Mouse (Mus musculus): ENCODE results near the gene Trim34b.
A peak's percentile ranks its signal among the peaks of the same experiment; 100 is the strongest.
"Not testable (repeated sequence)": the region's sequence is repeated elsewhere in the genome, so short reads cannot be mapped to it uniquely, and the experiment has no call there.

Gene Trim34b

GRCm38 (mm10) chr7:104329171-104329570 is at the start of gene Trim34b:
Gene Trim34b (plus strand): TSS chr7:104329471.
- not testable (repeated sequence) for DNase-seq (ENCODE audit: inconsistent ontology term)

- peak; percentile 35 for DNase-seq (ENCODE audit: inconsistent ontology term)
Observed at GRCm38 (mm10) chr7:104287576-104288443, 41.5 kb upstream of the Trim34b start, which contains the start of gene Trim5. Gene Trim5 (minus strand): TSS chr7:104288094.

- no peak for DNase-seq (ENCODE audit: inconsistent ontology term)
Observed at GRCm38 (mm10) chr7:104290641-104291040, 38.6 kb upstream of the Trim34b start.

- DNase-seq (ENCODE audit: inconsistent ontology term), result no peak
Observed at GRCm38 (mm10) chr7:104291638-104292400, 37.5 kb upstream of the Trim34b start.

GRCm38 (mm10) chr7:104314796-104315353 is 14.4 kb upstream of the Trim34b start:
- peak; percentile 72 for DNase-seq (ENCODE audit: inconsistent ontology term)

- peak; percentile 16 for DNase-seq (ENCODE audit: inconsistent ontology term)
Observed at GRCm38 (mm10) chr7:104315369-104316080, 13.7 kb upstream of the Trim34b start, which contains the start of gene Trim12a. Gene Trim12a (minus strand): TSS chr7:104315466.

- no peak for DNase-seq (ENCODE audit: inconsistent ontology term)
Observed at GRCm38 (mm10) chr7:104322028-104322427, 7.2 kb upstream of the Trim34b start.

- not testable (repeated sequence) for DNase-seq (ENCODE audit: inconsistent ontology term)
Observed at GRCm38 (mm10) chr7:104335547-104335946, 6.3 kb downstream of the Trim34b start.

- DNase-seq (ENCODE audit: inconsistent ontology term), result not testable (repeated sequence)
Observed at GRCm38 (mm10) chr7:104340744-104341143, 11.5 kb downstream of the Trim34b start.

- DNase-seq (ENCODE audit: inconsistent ontology term), result not testable (repeated sequence)
Observed at GRCm38 (mm10) chr7:104348043-104348442, 18.8 kb downstream of the Trim34b start.

GRCm38 (mm10) chr7:104352717-104353599 is 23.7 kb downstream of the Trim34b start, which contains the start of gene Trim12c:
Gene Trim12c (minus strand): TSS chr7:104353362.
- DNase-seq (ENCODE audit: inconsistent ontology term), result peak; percentile 78

- DNase-seq (ENCODE audit: inconsistent ontology term), result no peak
Observed at GRCm38 (mm10) chr7:104353600-104353967, 24.3 kb downstream of the Trim34b start.

GRCm38 (mm10) chr7:104366339-104366738 is 37.1 kb downstream of the Trim34b start:
- DNase-seq (ENCODE audit: inconsistent ontology term), result no peak

- DNase-seq (ENCODE audit: inconsistent ontology term), result no peak
Observed at GRCm38 (mm10) chr7:104369736-104370414, 40.6 kb downstream of the Trim34b start, which contains the start of gene Trim30b. Gene Trim30b (minus strand): TSS chr7:104369884.
